Mouse (Mus musculus): ENCODE measurements around the gene Skp1a. TPM values are rescaled to one million over a fixed set of nuclear protein-coding genes. Genes with fewer than 3 reads are reported as not detected.

Skp1a gene
- total and polyA plus RNA-seq, 3 experiments = 19.9 to 285 (median 119) TPM

DNA sequence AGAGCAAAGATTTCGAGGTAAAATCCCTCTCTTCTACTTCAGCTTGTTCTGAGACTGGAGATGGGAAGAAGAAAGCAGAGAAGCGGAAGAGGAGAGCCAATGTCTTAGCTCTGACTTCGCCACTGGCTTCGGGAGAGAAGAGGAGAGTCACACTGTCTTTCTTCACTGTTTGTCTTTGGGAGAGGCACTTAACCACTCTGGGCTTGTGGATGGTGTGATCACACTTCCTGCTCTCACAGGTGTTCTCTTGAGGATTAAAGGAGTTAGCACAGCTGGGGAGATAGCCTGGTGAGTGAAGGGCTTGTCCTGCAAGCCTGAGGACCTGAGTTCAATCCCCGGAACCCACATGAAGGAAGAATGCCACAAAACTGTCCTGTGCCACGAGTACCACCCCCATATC, 61.1 kb downstream of the Skp1a start:
- no peaks in the 10 kb centered on the region for H3K36me3 ChIP-seq (replicated peaks)
- TF ChIP-seq TAL1 (conservative IDR thresholded peaks at IDR 0.05; ENCODE audit: low read depth, low read length) (no peak), GATA2 (IDR thresholded peaks at IDR 0.05; ENCODE audit: borderline replicate concordance, low read depth, low read length) (no peak), GATA1 (IDR thresholded peaks at IDR 0.05; ENCODE audit: borderline replicate concordance, low read length) (no peak), POLR2AphosphoS5 (IDR thresholded peaks at IDR 0.05; ENCODE audit: insufficient replicate concordance, low read depth, low read length) (no peak), CTCF (IDR thresholded peaks at IDR 0.05; ENCODE audit: low read depth, low read length) (no peak)
- no peaks in the 10 kb centered on the region for H3K4me1 ChIP-seq (ENCODE audit: insufficient read depth, low read depth, low read length)
- no peak overlapping the region for H3K4me3 ChIP-seq (ENCODE audit: low read depth, low read length)
- peaks cover 2% of the 10 kb centered on the region; the same call in 1 of the 2 replicates for H3K27me3 ChIP-seq (ENCODE audit: insufficient read depth, low read length)
- ATAC-seq (ENCODE audit: extremely low read depth, insufficient number of reproducible peaks, low FRiP score, poor library complexity, severe bottlenecking) (no peak), DNase-seq (ENCODE audit: low spot score) (no peak)
- H3K9me3 ChIP-seq (replicated peaks) = no peaks in the 10 kb centered on the region

DNA sequence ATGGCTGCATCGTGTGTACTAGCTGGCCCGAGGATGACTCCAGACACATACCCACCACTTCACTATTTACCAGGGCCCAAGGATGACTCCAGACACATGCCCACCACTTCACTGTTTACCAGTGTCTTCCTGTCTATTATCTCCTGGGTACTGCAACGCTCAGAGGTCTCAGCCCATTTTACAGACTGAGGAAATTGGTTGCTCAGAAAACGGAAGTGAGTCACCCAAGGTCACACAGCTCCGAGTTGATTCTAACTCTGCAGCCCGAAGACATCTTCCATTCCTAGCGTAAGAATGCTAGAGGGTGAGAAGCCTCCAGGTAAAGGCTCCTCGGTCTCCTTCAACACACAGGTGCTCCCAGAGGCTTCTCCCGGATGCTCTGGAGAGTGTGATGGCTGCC, 62.3 kb downstream of the Skp1a start:
- Histone ChIP-seq H3K4me3 (ENCODE audit: low read depth, low read length) (no peak overlapping the region), H3K27me3 (ENCODE audit: insufficient read depth, low read length) (peaks cover 6% of the 10 kb centered on the region; the same call in 1 of the 2 replicates), H3K4me1 (ENCODE audit: insufficient read depth, low read depth, low read length) (no peaks in the 10 kb centered on the region), H3K36me3 (replicated peaks) (no peaks in the 10 kb centered on the region), H3K9me3 (replicated peaks) (no peaks in the 10 kb centered on the region)
- no peak for ATAC-seq (ENCODE audit: extremely low read depth, insufficient number of reproducible peaks, low FRiP score, poor library complexity, severe bottlenecking)
- TF ChIP-seq TAL1 (conservative IDR thresholded peaks at IDR 0.05; ENCODE audit: low read depth, low read length) = no peak
- no peak for TF ChIP-seq GATA2 (IDR thresholded peaks at IDR 0.05; ENCODE audit: borderline replicate concordance, low read depth, low read length)
- no peak for TF ChIP-seq CTCF (IDR thresholded peaks at IDR 0.05; ENCODE audit: low read depth, low read length)
- no peak for TF ChIP-seq POLR2AphosphoS5 (IDR thresholded peaks at IDR 0.05; ENCODE audit: insufficient replicate concordance, low read depth, low read length)
- no peak for TF ChIP-seq GATA1 (IDR thresholded peaks at IDR 0.05; ENCODE audit: borderline replicate concordance, low read length)
- no peak for DNase-seq (ENCODE audit: low spot score)

Other genes starting within 250 kb of the Skp1a start
- gene Ube2b, start 231.2 kb upstream of the Skp1a start, total RNA-seq (2014; fragmentation: Nextera tagmentation) = 62.4 and 73.4 TPM in 2 replicates
- gene Ube2b, start 231.2 kb upstream of the Skp1a start, total RNA-seq (2017) = 106 and 113 TPM in 2 replicates
- 100.0 and 120 TPM in 2 replicates for gene Ube2b, start 231.2 kb upstream of the Skp1a start, polyA plus RNA-seq (2012)
- gene Cdkl3, start 227.8 kb upstream of the Skp1a start, total RNA-seq (2014; fragmentation: Nextera tagmentation) = 6.8 and 12.6 TPM in 2 replicates
- 2.3 and 2.5 TPM in 2 replicates for gene Cdkl3, start 227.8 kb upstream of the Skp1a start, total RNA-seq (2017)
- gene Cdkl3, start 227.8 kb upstream of the Skp1a start, polyA plus RNA-seq (2012) = 0.78 and 0.90 TPM in 2 replicates
- 101 and 108 TPM in 2 replicates for gene Ppp2ca, start 133.3 kb upstream of the Skp1a start, total RNA-seq (2014; fragmentation: Nextera tagmentation)
- 106 and 109 TPM in 2 replicates for gene Ppp2ca, start 133.3 kb upstream of the Skp1a start, total RNA-seq (2017)
- 16.4 and 20.1 TPM in 2 replicates for gene Ppp2ca, start 133.3 kb upstream of the Skp1a start, polyA plus RNA-seq (2012)
- gene Olfr1373, start 86.5 kb upstream of the Skp1a start, total RNA-seq (2014; fragmentation: Nextera tagmentation) = not detected in 2 replicates
- not detected in 2 replicates for gene Olfr1373, start 86.5 kb upstream of the Skp1a start, total RNA-seq (2017)
- not detected in 2 replicates for gene Olfr1373, start 86.5 kb upstream of the Skp1a start, polyA plus RNA-seq (2012)
- gene Olfr1371, start 18.0 kb upstream of the Skp1a start, total RNA-seq (2014; fragmentation: Nextera tagmentation) = not detected in 2 replicates
- 0.27 TPM in 1 of 2 replicates, not detected in the other for gene Olfr1371, start 18.0 kb upstream of the Skp1a start, total RNA-seq (2017)
- gene Olfr1371, start 18.0 kb upstream of the Skp1a start, polyA plus RNA-seq (2012) = not detected in 2 replicates
- not detected in 2 replicates for gene Tcf7, start 51.0 kb downstream of the Skp1a start, total RNA-seq (2014; fragmentation: Nextera tagmentation)
- not detected in 2 replicates for gene Tcf7, start 51.0 kb downstream of the Skp1a start, total RNA-seq (2017)
- gene Tcf7, start 51.0 kb downstream of the Skp1a start, polyA plus RNA-seq (2012) = not detected in 2 replicates
- 117 and 127 TPM in 2 replicates for gene Vdac1, start 128.9 kb downstream of the Skp1a start, total RNA-seq (2014; fragmentation: Nextera tagmentation)
- 184 and 207 TPM in 2 replicates for gene Vdac1, start 128.9 kb downstream of the Skp1a start, total RNA-seq (2017)
- gene Vdac1, start 128.9 kb downstream of the Skp1a start, polyA plus RNA-seq (2012) = 40.7 and 55.1 TPM in 2 replicates
- gene 9530068E07Rik, start 164.4 kb downstream of the Skp1a start, total RNA-seq (2014; fragmentation: Nextera tagmentation) = 81.2 and 82.7 TPM in 2 replicates
- gene 9530068E07Rik, start 164.4 kb downstream of the Skp1a start, total RNA-seq (2017) = 53.0 and 53.8 TPM in 2 replicates
- gene 9530068E07Rik, start 164.4 kb downstream of the Skp1a start, polyA plus RNA-seq (2012) = 136 TPM in 2 replicates